Comparison of ENCODE assay signal across 9 mouse cellular contexts in genomic region chr11:101276319-101277070, GRCm38 (mm10). TPM values are rescaled to one million over a fixed set of nuclear protein-coding genes. Genes with fewer than 3 reads are reported as not detected.
DNase-seq lines count a peak whose midpoint lies in the region; ATAC-seq and TF ChIP-seq lines count a peak whose summit lies in the region.
"Had no signal": no experiment of that assay in that cellular context is flagged by ENCODE, and none has a peak within 500 bp of the region (broad histone marks: within the 10 kb centered on the region; RNA-seq: fewer than 3 reads in every experiment).

No protein-coding gene starts in this region.

- peaks cover 20% of the 10 kb centered on the region for H3K36me3 ChIP-seq in liver, embryonic 13.5 days
- H3K36me3 ChIP-seq in liver, embryonic 11.5 days (ENCODE audit: control insufficient read depth, insufficient read depth, low read length) = peaks cover 5% of the 10 kb centered on the region; the same call in 1 of the 2 replicates
- H3K36me3 ChIP-seq in forebrain, embryonic 12.5 days (replicated peaks) = no peaks in the 10 kb centered on the region
- peaks cover 7% of the 10 kb centered on the region for H3K36me3 ChIP-seq in kidney, embryonic 16.5 days (ENCODE audit: insufficient read depth, low read length)
- no peaks in the 10 kb centered on the region for H3K36me3 ChIP-seq in small intestine, adult 2 months (ENCODE audit: control insufficient read depth, insufficient read depth, low read length)

- DNase-seq in liver, embryonic 13.5 days = no peak
- no peak for DNase-seq in liver, embryonic 11.5 days (ENCODE audit: low spot score)
- no peak for DNase-seq in urinary bladder, postnatal 36 days (ENCODE audit: low spot score in 2 of 2)
- DNase-seq: left cerebral cortex, postnatal 4 days; right cerebral cortex, adult 18-20 months had no signal

- H3K4me1 ChIP-seq in liver, embryonic 13.5 days (replicated peaks) = peaks cover 35% of the 10 kb centered on the region
- H3K4me1 ChIP-seq in liver, embryonic 11.5 days (replicated peaks; ENCODE audit: control insufficient read depth, insufficient read depth, low read length) = peaks cover 14% of the 10 kb centered on the region
- peaks cover 29% of the 10 kb centered on the region for H3K4me1 ChIP-seq in forebrain, embryonic 12.5 days
- H3K4me1 ChIP-seq in kidney, embryonic 16.5 days (ENCODE audit: insufficient read depth, low read length) = peaks cover 40% of the 10 kb centered on the region
- peaks cover 21% of the 10 kb centered on the region for H3K4me1 ChIP-seq in small intestine, adult 2 months (ENCODE audit: control insufficient read depth, insufficient read depth, insufficient read length, low read length)

- H3K27me3 ChIP-seq in liver, embryonic 13.5 days = no peaks in the 10 kb centered on the region
- H3K27me3 ChIP-seq in liver, embryonic 11.5 days (replicated peaks; ENCODE audit: control insufficient read depth, insufficient read depth, low read length) = no peaks in the 10 kb centered on the region
- H3K27me3 ChIP-seq in forebrain, embryonic 12.5 days = peaks cover 26% of the 10 kb centered on the region
- no peaks in the 10 kb centered on the region for H3K27me3 ChIP-seq in kidney, embryonic 16.5 days (ENCODE audit: insufficient read depth, low read length)
- H3K27me3 ChIP-seq in small intestine, adult 2 months (ENCODE audit: control insufficient read depth, insufficient read depth, low read length) = no peaks in the 10 kb centered on the region

- no peaks in the 10 kb centered on the region for H3K9me3 ChIP-seq in liver, embryonic 13.5 days (replicated peaks)
- no peaks in the 10 kb centered on the region for H3K9me3 ChIP-seq in liver, embryonic 11.5 days (ENCODE audit: control insufficient read depth, low read length)
- no peaks in the 10 kb centered on the region for H3K9me3 ChIP-seq in forebrain, embryonic 12.5 days
- H3K9me3 ChIP-seq in kidney, embryonic 16.5 days (ENCODE audit: low read length) = no peaks in the 10 kb centered on the region

- 64% methylated on average over 27 of the region's 27 CpGs for WGBS in liver, embryonic 13.5 days (ENCODE audit: insufficient replicate concordance)
- WGBS in liver, embryonic 11.5 days = 55% methylated on average over 27 of the region's 27 CpGs
- WGBS in forebrain, embryonic 12.5 days = 24% methylated on average over 27 of the region's 27 CpGs
- 35% methylated on average over 27 of the region's 27 CpGs for WGBS in kidney, embryonic 16.5 days
- WGBS in small intestine, adult 2 months = 53% methylated on average over 27 of the region's 27 CpGs

- TF ChIP-seq CTCF in small intestine, adult 2 months (IDR thresholded peaks at IDR 0.05; ENCODE audit: extremely low read depth, insufficient read length, insufficient replicate concordance, low read depth, low read length) = no peak

- peak overlapping the region; percentile 83; the same call in 1 of the 2 replicates for H3K27ac ChIP-seq in liver, embryonic 13.5 days
- no peak overlapping the region for H3K27ac ChIP-seq in liver, embryonic 11.5 days (ENCODE audit: low read depth, low read length)
- no peak overlapping the region for H3K27ac ChIP-seq in forebrain, embryonic 12.5 days
- peak overlapping the region; percentile 85 for H3K27ac ChIP-seq in kidney, embryonic 16.5 days (ENCODE audit: low read length)
- no peak overlapping the region for H3K27ac ChIP-seq in small intestine, adult 2 months (ENCODE audit: insufficient read depth, low read depth, low read length)

- H3K4me3 ChIP-seq in liver, embryonic 13.5 days (replicated peaks) = peak overlapping the region; percentile 78
- no peak overlapping the region for H3K4me3 ChIP-seq in liver, embryonic 11.5 days (ENCODE audit: low read depth, low read length)
- H3K4me3 ChIP-seq in forebrain, embryonic 12.5 days (replicated peaks) = no peak overlapping the region
- H3K4me3 ChIP-seq in kidney, embryonic 16.5 days (ENCODE audit: low read length) = 0 out of 2 replicates have a peak overlapping the region, but pooled peaks have one; percentile 4
- peak overlapping the region; percentile 21 for H3K4me3 ChIP-seq in small intestine, adult 2 months (ENCODE audit: low read depth, low read length)

- ATAC-seq in liver, embryonic 13.5 days (ENCODE audit: low read depth) = no peak
- no peak for ATAC-seq in liver, embryonic 11.5 days (replicated peaks; ENCODE audit: low FRiP score)
- ATAC-seq in forebrain, embryonic 12.5 days (ENCODE audit: low FRiP score) = no peak
- no peak for ATAC-seq in kidney, embryonic 16.5 days (ENCODE audit: low FRiP score, low TSS enrichment)
- no peak for ATAC-seq in granulocyte monocyte progenitor cell, adult 5-6 weeks (replicated peaks; ENCODE audit: poor library complexity, severe bottlenecking)

- H3K9ac ChIP-seq in liver, embryonic 13.5 days = peak overlapping the region; percentile 86
- no peak overlapping the region; the same call in 1 of the 2 replicates for H3K9ac ChIP-seq in liver, embryonic 11.5 days (ENCODE audit: low read depth, low read length)
- no peak overlapping the region for H3K9ac ChIP-seq in forebrain, embryonic 12.5 days
- peak overlapping the region; percentile 29; the same call in 1 of the 2 replicates for H3K9ac ChIP-seq in kidney, embryonic 16.5 days (replicated peaks; ENCODE audit: low read length)

- H3K4me2 ChIP-seq in liver, embryonic 13.5 days = peak overlapping the region; percentile 90
- no peak overlapping the region for H3K4me2 ChIP-seq in liver, embryonic 11.5 days
- H3K4me2 ChIP-seq in forebrain, embryonic 12.5 days = peak overlapping the region; percentile 17
- H3K4me2 ChIP-seq in kidney, embryonic 16.5 days (replicated peaks; ENCODE audit: low read depth, low read length) = peak overlapping the region; percentile 81

- no peak for TF ChIP-seq POLR2A in small intestine, adult 2 months (IDR thresholded peaks at IDR 0.05; ENCODE audit: low read depth, low read length)

RNA-seq across cellular contexts. Expression of gene Cntd1, which starts 2.3 kb away (rescaled TPM):
- polyA plus RNA-seq in liver, embryonic 13.5 days (2015; fragmentation: Nextera tagmentation; extraction: Ambion mirVana) = 0.63 and 0.85 TPM in 2 replicates
- polyA plus RNA-seq in liver, embryonic 11.5 days (2014; fragmentation: Nextera tagmentation; extraction: Ambion mirVana) = 1.2 and 1.4 TPM in 2 replicates
- 1.6 TPM in 2 replicates for polyA plus RNA-seq in forebrain, embryonic 12.5 days (2016; fragmentation: Nextera tagmentation; extraction: Ambion mirVana)
- polyA plus RNA-seq in kidney, embryonic 16.5 days (2015; fragmentation: Nextera tagmentation; extraction: Ambion mirVana) = 1.7 and 3.2 TPM in 2 replicates
- 0.09 and 0.20 TPM in 2 replicates for polyA plus RNA-seq in small intestine, adult 2 months (2012; rRNA removed)
- not detected in 2 replicates for total RNA-seq in granulocyte monocyte progenitor cell, adult 5-6 weeks (2014; fragmentation: Nextera tagmentation)
- 0.72 and 3.3 TPM in 2 replicates for total RNA-seq in granulocyte monocyte progenitor cell, adult 5-6 weeks (2017)

RNA-seq across cellular contexts. Expression of gene Coa3, which starts 2.4 kb away (rescaled TPM):
- 125 TPM in 2 replicates for polyA plus RNA-seq in liver, embryonic 13.5 days (2015; fragmentation: Nextera tagmentation; extraction: Ambion mirVana)
- 190 and 197 TPM in 2 replicates for polyA plus RNA-seq in liver, embryonic 11.5 days (2014; fragmentation: Nextera tagmentation; extraction: Ambion mirVana)
- polyA plus RNA-seq in forebrain, embryonic 12.5 days (2016; fragmentation: Nextera tagmentation; extraction: Ambion mirVana) = 178 and 183 TPM in 2 replicates
- 197 and 200 TPM in 2 replicates for polyA plus RNA-seq in kidney, embryonic 16.5 days (2015; fragmentation: Nextera tagmentation; extraction: Ambion mirVana)
- polyA plus RNA-seq in small intestine, adult 2 months (2012; rRNA removed) = 174 and 479 TPM in 2 replicates
- total RNA-seq in granulocyte monocyte progenitor cell, adult 5-6 weeks (2014; fragmentation: Nextera tagmentation) = 53.2 and 61.3 TPM in 2 replicates
- 32.3 and 35.5 TPM in 2 replicates for total RNA-seq in granulocyte monocyte progenitor cell, adult 5-6 weeks (2017)

RNA-seq across cellular contexts. Expression of gene Wnk4, which starts 16.1 kb away (rescaled TPM):
- polyA plus RNA-seq in liver, embryonic 13.5 days (2015; fragmentation: Nextera tagmentation; extraction: Ambion mirVana) = 5.5 and 7.9 TPM in 2 replicates
- 18.5 and 19.7 TPM in 2 replicates for polyA plus RNA-seq in liver, embryonic 11.5 days (2014; fragmentation: Nextera tagmentation; extraction: Ambion mirVana)
- 5.7 and 7.5 TPM in 2 replicates for polyA plus RNA-seq in forebrain, embryonic 12.5 days (2016; fragmentation: Nextera tagmentation; extraction: Ambion mirVana)
- polyA plus RNA-seq in kidney, embryonic 16.5 days (2015; fragmentation: Nextera tagmentation; extraction: Ambion mirVana) = 30.5 and 39.5 TPM in 2 replicates
- polyA plus RNA-seq in small intestine, adult 2 months (2012; rRNA removed) = 3.0 and 7.9 TPM in 2 replicates
- total RNA-seq in granulocyte monocyte progenitor cell, adult 5-6 weeks (2014; fragmentation: Nextera tagmentation) = not detected in 2 replicates
- 2.6 TPM in 1 of 2 replicates, not detected in the other for total RNA-seq in granulocyte monocyte progenitor cell, adult 5-6 weeks (2017)

RNA-seq across cellular contexts. Expression of gene Vps25, which starts 23.0 kb away (rescaled TPM):
- polyA plus RNA-seq in liver, embryonic 13.5 days (2015; fragmentation: Nextera tagmentation; extraction: Ambion mirVana) = 98.5 and 99.4 TPM in 2 replicates
- 158 and 163 TPM in 2 replicates for polyA plus RNA-seq in liver, embryonic 11.5 days (2014; fragmentation: Nextera tagmentation; extraction: Ambion mirVana)
- 90.4 and 93.1 TPM in 2 replicates for polyA plus RNA-seq in forebrain, embryonic 12.5 days (2016; fragmentation: Nextera tagmentation; extraction: Ambion mirVana)
- polyA plus RNA-seq in kidney, embryonic 16.5 days (2015; fragmentation: Nextera tagmentation; extraction: Ambion mirVana) = 154 TPM in 2 replicates
- polyA plus RNA-seq in small intestine, adult 2 months (2012; rRNA removed) = 28.9 and 64.8 TPM in 2 replicates
- 176 and 203 TPM in 2 replicates for total RNA-seq in granulocyte monocyte progenitor cell, adult 5-6 weeks (2014; fragmentation: Nextera tagmentation)
- 76.7 and 80.4 TPM in 2 replicates for total RNA-seq in granulocyte monocyte progenitor cell, adult 5-6 weeks (2017)

RNA-seq across cellular contexts. Expression of gene Becn1, which starts 25.6 kb away (rescaled TPM):
- polyA plus RNA-seq in liver, embryonic 13.5 days (2015; fragmentation: Nextera tagmentation; extraction: Ambion mirVana) = 108 and 112 TPM in 2 replicates
- 134 and 148 TPM in 2 replicates for polyA plus RNA-seq in liver, embryonic 11.5 days (2014; fragmentation: Nextera tagmentation; extraction: Ambion mirVana)
- 164 and 169 TPM in 2 replicates for polyA plus RNA-seq in forebrain, embryonic 12.5 days (2016; fragmentation: Nextera tagmentation; extraction: Ambion mirVana)
- polyA plus RNA-seq in kidney, embryonic 16.5 days (2015; fragmentation: Nextera tagmentation; extraction: Ambion mirVana) = 176 and 188 TPM in 2 replicates
- polyA plus RNA-seq in small intestine, adult 2 months (2012; rRNA removed) = 157 and 163 TPM in 2 replicates
- total RNA-seq in granulocyte monocyte progenitor cell, adult 5-6 weeks (2014; fragmentation: Nextera tagmentation) = 58.4 and 81.1 TPM in 2 replicates
- total RNA-seq in granulocyte monocyte progenitor cell, adult 5-6 weeks (2017) = 177 and 214 TPM in 2 replicates

Comparison
In these comparisons a context has a peak if more than half of its experiments do, and no peak if none do; other contexts are left out.
1. H3K27ac ChIP-seq: peak in liver, embryonic 13.5 days (single experiment) and kidney, embryonic 16.5 days (single experiment); none in liver, embryonic 11.5 days (single experiment), forebrain, embryonic 12.5 days (single experiment) and small intestine, adult 2 months (single experiment).
2. H3K4me3 ChIP-seq: peak in liver, embryonic 13.5 days (single experiment), kidney, embryonic 16.5 days (single experiment) and small intestine, adult 2 months (single experiment); none in liver, embryonic 11.5 days (single experiment) and forebrain, embryonic 12.5 days (single experiment).
3. H3K9ac ChIP-seq: peak in liver, embryonic 13.5 days (single experiment) and kidney, embryonic 16.5 days (single experiment); none in liver, embryonic 11.5 days (single experiment) and forebrain, embryonic 12.5 days (single experiment).